8 mouse cellular contexts compared by ENCODE assay signal in genomic region chr7:25390054-25390770, GRCm38 (mm10). TPM values are rescaled to one million over a fixed set of nuclear protein-coding genes. Genes with fewer than 3 reads are reported as not detected.
A peak's percentile ranks its signal among the peaks of the same experiment; 100 is the strongest.
DNase-seq lines count a peak whose midpoint lies in the region; ATAC-seq and TF ChIP-seq lines count a peak whose summit lies in the region.

No protein-coding gene starts in this region.

- H3K4me1 ChIP-seq in heart, postnatal 0 days (ENCODE audit: control insufficient read depth, insufficient read depth), result peaks cover 68% of the 10 kb centered on the region
- peaks cover 53% of the 10 kb centered on the region for H3K4me1 ChIP-seq in liver, adult 2 months (ENCODE audit: control insufficient read depth, insufficient read depth, low read length)
- peaks cover 33% of the 10 kb centered on the region for H3K4me1 ChIP-seq in stomach, embryonic 14.5 days (ENCODE audit: control insufficient read depth, insufficient read depth, low read length)

- peak; percentile 64 for TF ChIP-seq POLR2A in liver, adult 2 months (IDR thresholded peaks at IDR 0.05; ENCODE audit: extremely low read depth, insufficient read depth, low read length)

- H3K4me2 ChIP-seq in heart, postnatal 0 days (ENCODE audit: low read depth, low read length), result peak overlapping the region; percentile 34
- no peak overlapping the region for H3K4me2 ChIP-seq in stomach, embryonic 14.5 days (replicated peaks; ENCODE audit: low read depth, low read length)

- peak overlapping the region; percentile 80 for H3K27ac ChIP-seq in heart, postnatal 0 days (ENCODE audit: low read depth)
- H3K27ac ChIP-seq in liver, adult 2 months (replicated peaks; ENCODE audit: insufficient read depth, low read depth, low read length), result peak overlapping the region; percentile 93
- peak overlapping the region; percentile 36 for H3K27ac ChIP-seq in stomach, embryonic 14.5 days (ENCODE audit: low read length)

- no peaks in the 10 kb centered on the region for H3K27me3 ChIP-seq in heart, postnatal 0 days (ENCODE audit: control insufficient read depth, insufficient read depth, low read length)
- no peaks in the 10 kb centered on the region for H3K27me3 ChIP-seq in liver, adult 2 months (ENCODE audit: control insufficient read depth, insufficient read depth, low read length)
- no peaks in the 10 kb centered on the region for H3K27me3 ChIP-seq in stomach, embryonic 14.5 days (ENCODE audit: control insufficient read depth, insufficient read depth, low read length)

- ATAC-seq in heart, postnatal 0 days (ENCODE audit: insufficient read depth, low read depth), result peak; percentile 68
- ATAC-seq in stomach, embryonic 14.5 days (ENCODE audit: insufficient number of reproducible peaks, insufficient read depth, low FRiP score, low read depth), result 0 out of 2 replicates have a peak, but pooled peaks have one; percentile 35

- peaks cover 21% of the 10 kb centered on the region for H3K36me3 ChIP-seq in heart, postnatal 0 days (replicated peaks; ENCODE audit: control insufficient read depth, insufficient read depth, low read length)
- H3K36me3 ChIP-seq in liver, adult 2 months (ENCODE audit: control insufficient read depth, insufficient read depth, low read length), result peaks cover 9% of the 10 kb centered on the region
- H3K36me3 ChIP-seq in stomach, embryonic 14.5 days (ENCODE audit: control insufficient read depth, insufficient read depth, low read length), result peaks cover 9% of the 10 kb centered on the region

- no peaks in the 10 kb centered on the region for H3K9me3 ChIP-seq in heart, postnatal 0 days (replicated peaks; ENCODE audit: control insufficient read depth, low read length)
- H3K9me3 ChIP-seq in stomach, embryonic 14.5 days (ENCODE audit: control insufficient read depth, low read depth, low read length), result no peaks in the 10 kb centered on the region

- no peak for TF ChIP-seq EP300 in heart, postnatal 0 days (IDR thresholded peaks at IDR 0.05; ENCODE audit: low read depth)

- 45% methylated on average over 8 of the region's 8 CpGs for WGBS in heart, postnatal 0 days
- WGBS in liver, adult 2 months, result 40% methylated on average over 8 of the region's 8 CpGs
- 53% methylated on average over 8 of the region's 8 CpGs for WGBS in stomach, embryonic 14.5 days

- peaks cover 14% of the 10 kb centered on the region; the same call in 1 of the 2 replicates for H3K79me2 ChIP-seq in liver, adult 2 months (ENCODE audit: control insufficient read depth, insufficient read depth, low read length)

- TF ChIP-seq CTCF in heart, postnatal 0 days (IDR thresholded peaks at IDR 0.05; ENCODE audit: low read depth), result no peak
- TF ChIP-seq CTCF in liver, adult 2 months (IDR thresholded peaks at IDR 0.05; ENCODE audit: low read depth, low read length), result no peak

- peak overlapping the region; percentile 27; the same call in 1 of the 2 replicates for H3K9ac ChIP-seq in heart, postnatal 0 days (replicated peaks; ENCODE audit: low read depth, low read length)
- peak overlapping the region; percentile 43 for H3K9ac ChIP-seq in liver, adult 2 months (ENCODE audit: low read depth, low read length)
- H3K9ac ChIP-seq in stomach, embryonic 14.5 days (replicated peaks; ENCODE audit: low read depth, low read length), result peak overlapping the region; percentile 10; the same call in 1 of the 2 replicates

- no peak overlapping the region for H3K4me3 ChIP-seq in heart, postnatal 0 days (ENCODE audit: low read depth, low read length)
- no peak overlapping the region for H3K4me3 ChIP-seq in liver, adult 2 months (ENCODE audit: insufficient read depth, low read depth, low read length)
- H3K4me3 ChIP-seq in stomach, embryonic 14.5 days (ENCODE audit: low read depth, low read length), result no peak overlapping the region

- peak; percentile 78 to 90 for DNase-seq in adrenal gland, adult (ENCODE audit: inconsistent age in 2 of 2, low spot score in 1 of 2)
- no peak for DNase-seq in adrenal gland, postnatal 4 days (ENCODE audit: low spot score in 2 of 2)
- peak; percentile 59 for DNase-seq in spleen, adult 12 weeks (ENCODE audit: low spot score)
- no peak for DNase-seq in spleen, adult 18-20 months
- peak; percentile 50 for DNase-seq in heart, postnatal 0 days (ENCODE audit: low spot score)
- peak; percentile 94 for DNase-seq in liver, adult 2 months (ENCODE audit: extremely low read depth, low read depth, low spot score)
- no peak for DNase-seq in layer of hippocampus, postnatal 14 days (ENCODE audit: low spot score in 2 of 2)

RNA-seq across cellular contexts. Expression of gene Lipe, which starts 8.3 kb away (rescaled TPM):
- 100 to 1,000 TPM; 139 to 178 TPM for total RNA-seq in adrenal gland, postnatal 4 days (2021)
- 23.5 and 31.1 TPM in 2 replicates for total RNA-seq in heart, postnatal 0 days (2014; rRNA removed; ENCODE audit: low replicate concordance)
- 19.3 and 21.5 TPM in 2 replicates for polyA plus RNA-seq in heart, postnatal 0 days (2015; fragmentation: Nextera tagmentation; extraction: Ambion mirVana)
- 8.3 and 8.7 TPM in 2 replicates for total RNA-seq in liver, adult 2 months (2014; rRNA removed)
- polyA plus RNA-seq in liver, adult 2 months (2012; rRNA removed), result 9.8 and 11.3 TPM in 2 replicates
- 3.7 and 5.3 TPM in 2 replicates for polyA plus RNA-seq in stomach, embryonic 14.5 days (2014; fragmentation: Nextera tagmentation; extraction: Ambion mirVana)
- 1 to 10 TPM; 7.3 to 8.3 TPM for total RNA-seq in layer of hippocampus, postnatal 14 days (2021)

RNA-seq across cellular contexts. Expression of gene Cnfn, which starts 20.7 kb away (rescaled TPM):
- not detected for total RNA-seq in adrenal gland, postnatal 4 days (2021)
- not detected in 2 replicates for total RNA-seq in heart, postnatal 0 days (2014; rRNA removed; ENCODE audit: low replicate concordance)
- polyA plus RNA-seq in heart, postnatal 0 days (2015; fragmentation: Nextera tagmentation; extraction: Ambion mirVana), result not detected in 2 replicates
- not detected in 2 replicates for total RNA-seq in liver, adult 2 months (2014; rRNA removed)
- polyA plus RNA-seq in liver, adult 2 months (2012; rRNA removed), result not detected in 2 replicates
- 0.55 TPM in 1 of 2 replicates, not detected in the other for polyA plus RNA-seq in stomach, embryonic 14.5 days (2014; fragmentation: Nextera tagmentation; extraction: Ambion mirVana)
- not detected for total RNA-seq in layer of hippocampus, postnatal 14 days (2021)

RNA-seq across cellular contexts. Expression of gene Cxcl17, which starts 22.5 kb away (rescaled TPM):
- total RNA-seq in adrenal gland, postnatal 4 days (2021), result not detected
- total RNA-seq in heart, postnatal 0 days (2014; rRNA removed; ENCODE audit: low replicate concordance), result not detected in 2 replicates
- 0.42 and 1.1 TPM in 2 replicates for polyA plus RNA-seq in heart, postnatal 0 days (2015; fragmentation: Nextera tagmentation; extraction: Ambion mirVana)
- total RNA-seq in liver, adult 2 months (2014; rRNA removed), result not detected in 2 replicates
- not detected in 2 replicates for polyA plus RNA-seq in liver, adult 2 months (2012; rRNA removed)
- 0.58 TPM in 1 of 2 replicates, not detected in the other for polyA plus RNA-seq in stomach, embryonic 14.5 days (2014; fragmentation: Nextera tagmentation; extraction: Ambion mirVana)
- total RNA-seq in layer of hippocampus, postnatal 14 days (2021), result not detected

Comparison
In these comparisons a context has a peak if more than half of its experiments do, and no peak if none do; other contexts are left out.
1. DNase-seq: peak in adrenal gland, adult (2 of 2), spleen, adult 12 weeks (single experiment), heart, postnatal 0 days (single experiment) and liver, adult 2 months (single experiment); none in adrenal gland, postnatal 4 days (0 of 2), spleen, adult 18-20 months (0 of 2) and layer of hippocampus, postnatal 14 days (0 of 2).
2. H3K27ac ChIP-seq: peak in every context shown above with its lines; median percentile 93 in liver, adult 2 months; 80 in heart, postnatal 0 days; 36 in stomach, embryonic 14.5 days.
3. Peak in every context shown above with its lines, with median percentiles within 50 percentile points of each other: H3K9ac ChIP-seq.